Mouse (Mus musculus) CH12.LX (cell line): ENCODE measurements around the gene Tpk1.
A peak's percentile ranks its signal among the peaks of the same experiment; 100 is the strongest.

Experiments used
- BHLHE40 ChIP-seq: IDR thresholded peaks from 2 replicates; pipeline ENCODE4 v1.6.1; 2011; ENCODE audit warnings: mild to moderate bottlenecking, low read depth, low read length, improper control_type of control experiment
- CTCF ChIP-seq, 2 experiments: IDR thresholded peaks in 1 of 2; conservative IDR thresholded peaks in 1 of 2; 2 replicates each; pipeline ENCODE4 v1.5.1; 2011 to 2012; ENCODE audit warnings: low read depth in 2 of 2, low read length in 2 of 2, improper control_type of control experiment in 1 of 2, inconsistent platforms in 1 of 2, mild to moderate bottlenecking in 1 of 2, moderate library complexity in 1 of 2
- HCFC1 ChIP-seq: IDR thresholded peaks from 2 replicates; pipeline ENCODE4 v1.6.1; 2012; ENCODE audit warnings: low read depth, mild to moderate bottlenecking, inconsistent platforms, low read length, improper control_type of control experiment
- MEF2A ChIP-seq: IDR thresholded peaks from 2 replicates; pipeline ENCODE4 v1.6.1; 2014; ENCODE audit warnings: low read depth, mild to moderate bottlenecking, inconsistent platforms, low read length, improper control_type of control experiment, borderline replicate concordance
- POLR2A ChIP-seq: IDR thresholded peaks from 2 replicates; pipeline ENCODE4 v1.6.1; 2011; ENCODE audit warnings: low read depth, mild to moderate bottlenecking, improper control_type of control experiment, low read length
- RAD21 ChIP-seq: IDR thresholded peaks from 2 replicates; pipeline ENCODE4 v1.6.1; 2011; ENCODE audit warnings: low read depth, mild to moderate bottlenecking, low read length, improper control_type of control experiment, moderate library complexity
- SIN3A ChIP-seq: IDR thresholded peaks from 2 replicates; pipeline ENCODE4 v1.6.1; 2012; ENCODE audit warnings: low read length, improper control_type of control experiment, inconsistent platforms
- TCF12 ChIP-seq: IDR thresholded peaks from 2 replicates; pipeline ENCODE4 v1.6.1; 2014; ENCODE audit warnings: low read depth, mild to moderate bottlenecking, inconsistent platforms, low read length, improper control_type of control experiment
- UBTF ChIP-seq: IDR thresholded peaks from 2 replicates; pipeline ENCODE4 v1.6.1; 2012; ENCODE audit warnings: low read depth, mild to moderate bottlenecking, inconsistent platforms, low read length, improper control_type of control experiment, moderate library complexity
- USF1 ChIP-seq: IDR thresholded peaks from 2 replicates; pipeline ENCODE4 v1.6.1; 2014; ENCODE audit warnings: low read depth, mild to moderate bottlenecking, inconsistent platforms, low read length, improper control_type of control experiment

- TF ChIP-seq BHLHE40 (no peak), POLR2A (peak; percentile 91), UBTF (no peak), TCF12 (peak; percentile 82), HCFC1 (peak; percentile 81), USF1 (no peak), CTCF (conservative IDR thresholded peaks at IDR 0.05 in 1 of 2, IDR thresholded peaks at IDR 0.05 in 1 of 2; ENCODE audit: low read depth in 2 of 2, low read length in 2 of 2) (no peak), SIN3A (no peak; the same call in 1 of the 2 replicates), RAD21 (no peak), MEF2A (peak; percentile 63)
Observed at GRCm38 (mm10) chr6:43665677-43666546, at the start of gene Tpk1.
